Mouse (Mus musculus) left cerebral cortex, adult 2 months (tissue): ENCODE data around the gene Ifitm1. TPM values are rescaled to one million over a fixed set of nuclear protein-coding genes. Genes with fewer than 3 reads are reported as not detected.
"Not testable (repeated sequence)": the region's sequence is repeated elsewhere in the genome, so short reads cannot be mapped to it uniquely, and the experiment has no call there.

Experiments used
- DNase-seq, 2 experiments: peaks; one replicate each; pipeline ENCODE4 v3.0.0; 2021 to 2022; ENCODE audit warnings: low spot score in 2 of 2, mixed read lengths in 1 of 2; ENCODE audit errors: extremely low spot score in 1 of 2
- H3K27ac ChIP-seq: fragments of 200-600 bp; 2 replicates; pipeline ENCODE4 v1.8.1; 2022
- H3K4me3 ChIP-seq: fragments of 200-600 bp; 2 replicates; pipeline ENCODE4 v1.8.1; 2022
- CTCF ChIP-seq: fragments of 200-600 bp; IDR thresholded peaks from 2 replicates; pipeline ENCODE4 v1.8.1; 2022; ENCODE audit warnings: antibody characterized with exemption, mild to moderate bottlenecking, moderate library complexity
- intact Hi-C: fragments of 180-260 bp; cut with DNase I; formaldehyde crosslinking; loops from one replicate; pipeline ENCODE4 v1.15.1; 2025
- total RNA-seq, 2 experiments: library from RNA; stranded (reverse); gene quantifications; 2 replicates each; pipeline ENCODE4 v1.2.3; 2021

The Ifitm1 gene
- total RNA-seq, 2 experiments from 2014 or later = 3.7 to 5.8 TPM

GRCm38 (mm10) chr7:140953133-140953532, 13.9 kb upstream of the Ifitm1 start:
- intact Hi-C loops = no loop called here
- Histone ChIP-seq H3K27ac (no peak overlapping the region), H3K4me3 (no peak overlapping the region)
- DNase-seq = no peak
- TF ChIP-seq CTCF = no peak

GRCm38 (mm10) chr7:140953800-140954732, 13.0 kb upstream of the Ifitm1 start:
- DNase-seq = no peak
- H3K27ac ChIP-seq = no peak overlapping the region
- H3K4me3 ChIP-seq = no peak overlapping the region
- intact Hi-C loops = no loop called here
- no peak for TF ChIP-seq CTCF

GRCm38 (mm10) chr7:140954733-140955071, 12.3 kb upstream of the Ifitm1 start:
- no peak for TF ChIP-seq CTCF
- H3K27ac ChIP-seq = no peak overlapping the region
- intact Hi-C loops = loop anchor here (5.0 kb wide), 2 partner anchors 47 to 53 kb away; no protein-coding TSS in a partner anchor
- no peak for DNase-seq
- no peak overlapping the region for H3K4me3 ChIP-seq

- intact Hi-C loops = loop anchor here (5.0 kb wide), 2 partner anchors 48 to 52 kb away; no protein-coding TSS in a partner anchor
- Histone ChIP-seq H3K27ac (peak overlapping the region; percentile 15; the same call in 1 of the 2 replicates), H3K4me3 (peak overlapping the region; percentile 38)
- no peak for DNase-seq
- TF ChIP-seq CTCF = no peak
Observed at GRCm38 (mm10) chr7:140955342-140955741, 11.7 kb upstream of the Ifitm1 start.

GRCm38 (mm10) chr7:140955758-140956555, 11.1 kb upstream of the Ifitm1 start, which contains the start of the genes Gm45717 and Ifitm2:
Gene Gm45717, minus strand, starts transcription at chr7:140955937.
Gene Ifitm2, minus strand, starts transcription at chr7:140955987.
- no peak for TF ChIP-seq CTCF
- intact Hi-C loops = loop anchor here (5.0 kb wide), 2 partner anchors 49 to 51 kb away; no protein-coding TSS in a partner anchor
- DNase-seq = peak in 1 of 2 experiments; percentile 26
- Histone ChIP-seq H3K27ac (peak within 1 kb of the TSS; percentile 71), H3K4me3 (peak within 1 kb of the TSS; percentile 38)

- intact Hi-C loops = loop anchor here (5.0 kb wide), 2 partner anchors 49 to 51 kb away; no protein-coding TSS in a partner anchor
- peak overlapping the region; percentile 71; the same call in 1 of the 2 replicates for H3K27ac ChIP-seq
- no peak for DNase-seq
- no peak overlapping the region for H3K4me3 ChIP-seq
- no peak; the same call in 1 of the 2 replicates for TF ChIP-seq CTCF
Observed at GRCm38 (mm10) chr7:140956556-140956869, 10.5 kb upstream of the Ifitm1 start.

- TF ChIP-seq CTCF = peak; percentile 56
- Histone ChIP-seq H3K27ac (no peak overlapping the region), H3K4me3 (no peak overlapping the region)
- intact Hi-C loops = loop anchor here (1.0 to 5.0 kb wide), 3 partner anchors 48 to 89 kb away; no protein-coding TSS in a partner anchor
- DNase-seq = no peak
Observed at GRCm38 (mm10) chr7:140959181-140959901, 7.7 kb upstream of the Ifitm1 start.

- Histone ChIP-seq H3K4me3 (no peak overlapping the region), H3K27ac (no peak overlapping the region)
- no peak for DNase-seq
- TF ChIP-seq CTCF = no peak
- intact Hi-C loops = no loop called here
Observed at GRCm38 (mm10) chr7:140960026-140960425, 7.0 kb upstream of the Ifitm1 start.

GRCm38 (mm10) chr7:140961416-140961815, 5.6 kb upstream of the Ifitm1 start:
- intact Hi-C loops = no loop called here
- H3K4me3 ChIP-seq = no peak overlapping the region
- TF ChIP-seq CTCF = no peak
- no peak overlapping the region for H3K27ac ChIP-seq
- no peak for DNase-seq

GRCm38 (mm10) chr7:140962733-140963132, 4.3 kb upstream of the Ifitm1 start:
- no peak for DNase-seq
- Histone ChIP-seq H3K4me3 (no peak overlapping the region), H3K27ac (no peak overlapping the region)
- no peak for TF ChIP-seq CTCF
- intact Hi-C loops = no loop called here

GRCm38 (mm10) chr7:140967862-140968591, 1.0 kb downstream of the Ifitm1 start:
- no peak for TF ChIP-seq CTCF
- no peak for DNase-seq
- no peak overlapping the region for H3K27ac ChIP-seq
- intact Hi-C loops = no loop called here
- H3K4me3 ChIP-seq = no peak overlapping the region

- H3K4me3 ChIP-seq, intact Hi-C loops, H3K27ac ChIP-seq, DNase-seq: not testable (repeated sequence)
Observed at GRCm38 (mm10) chr7:140968710-140969109, 1.7 kb downstream of the Ifitm1 start.
